In genomic region chr19:8871267-8872186, GRCm38 (mm10) we compare ENCODE assay signal across 8 mouse cellular contexts. TPM values are rescaled to one million over a fixed set of nuclear protein-coding genes. Genes with fewer than 3 reads are reported as not detected.
DNase-seq lines count a peak whose midpoint lies in the region; ATAC-seq and TF ChIP-seq lines count a peak whose summit lies in the region.

Ubxn1 (plus strand) TSS chr19:8871496.

- H3K4me1 ChIP-seq in MEL (ENCODE audit: control insufficient read depth in 1 of 2, insufficient read depth in 2 of 2, low read length in 2 of 2): peaks cover 10 to 21% of the 10 kb centered on the region in 2 experiments; a peak in 3 of 4 replicates
- H3K4me1 ChIP-seq in cerebellum, adult 2 months (ENCODE audit: control insufficient read depth, insufficient read depth, low read length): no peaks in the 10 kb centered on the region; the same call in 1 of the 2 replicates
- no peaks in the 10 kb centered on the region for H3K4me1 ChIP-seq in forebrain, postnatal 0 days (ENCODE audit: insufficient read depth)
- H3K4me1 ChIP-seq in lung, embryonic 15.5 days: peaks cover 13% of the 10 kb centered on the region

- WGBS in cerebellum, adult 2 months: under 1% methylated on average over 59 of the region's 59 CpGs
- WGBS in forebrain, postnatal 0 days: 2% methylated on average over 59 of the region's 59 CpGs
- WGBS in lung, embryonic 15.5 days: 1% methylated on average over 55 of the region's 59 CpGs

- peak within 1 kb of the TSS; percentile 92 for H3K4me2 ChIP-seq in forebrain, postnatal 0 days (ENCODE audit: low read depth)
- H3K4me2 ChIP-seq in lung, embryonic 15.5 days: peak within 1 kb of the TSS; percentile 71

- peak within 1 kb of the TSS; percentile 74 for H3K27ac ChIP-seq in MEL (ENCODE audit: control insufficient read depth, low read depth, low read length)
- peak within 1 kb of the TSS; percentile 54; the same call in 1 of the 2 replicates for H3K27ac ChIP-seq in cerebellum, adult 2 months (ENCODE audit: insufficient read depth, low read length)
- H3K27ac ChIP-seq in forebrain, postnatal 0 days (ENCODE audit: low read depth, low read length): peak within 1 kb of the TSS; percentile 81
- peak within 1 kb of the TSS; percentile 59 for H3K27ac ChIP-seq in lung, embryonic 15.5 days

- H3K79me2 ChIP-seq in MEL (ENCODE audit: control insufficient read depth, insufficient read depth, low read length, poor library complexity): peaks cover 15% of the 10 kb centered on the region

- H3K27me3 ChIP-seq in MEL (ENCODE audit: control insufficient read depth in 1 of 2, insufficient read depth in 2 of 2, low read length in 2 of 2): no peaks in the 10 kb centered on the region
- no peaks in the 10 kb centered on the region for H3K27me3 ChIP-seq in cerebellum, adult 2 months (ENCODE audit: control insufficient read depth, insufficient read depth, low read length)
- H3K27me3 ChIP-seq in forebrain, postnatal 0 days (ENCODE audit: insufficient read depth, low read length): no peaks in the 10 kb centered on the region
- no peaks in the 10 kb centered on the region for H3K27me3 ChIP-seq in lung, embryonic 15.5 days

- H3K9me3 ChIP-seq in MEL (replicated peaks; ENCODE audit: insufficient read depth, low read length): no peaks in the 10 kb centered on the region
- no peaks in the 10 kb centered on the region for H3K9me3 ChIP-seq in forebrain, postnatal 0 days (ENCODE audit: low read length)
- H3K9me3 ChIP-seq in lung, embryonic 15.5 days: no peaks in the 10 kb centered on the region

- TF ChIP-seq EP300 in MEL (IDR thresholded peaks at IDR 0.05; ENCODE audit: low read depth in 1 of 2, low read length in 2 of 2): peak in 1 of 2 experiments; percentile 59; a peak in 2 of 4 replicates

- peak within 1 kb of the TSS; percentile 98 for H3K9ac ChIP-seq in MEL (ENCODE audit: control insufficient read depth, low read depth, low read length, poor library complexity, severe bottlenecking)
- peak within 1 kb of the TSS; percentile 80 for H3K9ac ChIP-seq in forebrain, postnatal 0 days
- H3K9ac ChIP-seq in lung, embryonic 15.5 days: peak within 1 kb of the TSS; percentile 87

- TF ChIP-seq RAD21 in MEL (IDR thresholded peaks at IDR 0.05; ENCODE audit: low read depth, low read length): no peak

- TF ChIP-seq POLR2A in MEL (IDR thresholded peaks at IDR 0.05; ENCODE audit: control insufficient read depth in 1 of 2, insufficient read depth in 1 of 2, low read depth in 1 of 2, low read length in 2 of 2, poor library complexity in 1 of 2): peak; percentile 67 to 89; a peak in 3 of 4 replicates
- peak; percentile 42; the same call in 1 of the 2 replicates for TF ChIP-seq POLR2A in cerebellum, adult 2 months (IDR thresholded peaks at IDR 0.05; ENCODE audit: borderline replicate concordance, insufficient read depth, low read length)

- DNase-seq in MEL (ENCODE audit: low read depth, low spot score): peak; percentile 99
- DNase-seq in cerebellum, adult 2 months: peak; percentile 97 to 98
- peak; percentile 96 for DNase-seq in forebrain, postnatal 0 days
- peak; percentile 97 for DNase-seq in heart, postnatal 4 days
- DNase-seq in layer of hippocampus, adult 8-10 months (ENCODE audit: low spot score in 2 of 2): peak; percentile 98
- peak; percentile 98 for DNase-seq in ovary, adult 18-20 months (ENCODE audit: low spot score)
- DNase-seq in thymus, postnatal 0 days (ENCODE audit: low spot score): peak; percentile 96

- TF ChIP-seq CTCF in MEL (IDR thresholded peaks at IDR 0.05 in 2 of 3, conservative IDR thresholded peaks at IDR 0.05 in 1 of 3; ENCODE audit: control insufficient read depth in 1 of 3, insufficient read depth in 1 of 3, low read depth in 2 of 3, low read length in 3 of 3, poor library complexity in 1 of 3, severe bottlenecking in 1 of 3): no peak
- no peak for TF ChIP-seq CTCF in cerebellum, adult 2 months (IDR thresholded peaks at IDR 0.05; ENCODE audit: borderline replicate concordance, insufficient read depth, low read depth, low read length)
- TF ChIP-seq CTCF in forebrain, postnatal 0 days (IDR thresholded peaks at IDR 0.05; ENCODE audit: low read depth): no peak

- H3K4me3 ChIP-seq in MEL (ENCODE audit: control insufficient read depth in 1 of 2, insufficient read depth in 1 of 2, low read depth in 2 of 2, low read length in 2 of 2): peak within 1 kb of the TSS; percentile 73 to 94
- H3K4me3 ChIP-seq in cerebellum, adult 2 months (replicated peaks; ENCODE audit: insufficient read depth, low read depth, low read length): peak within 1 kb of the TSS; percentile 75
- H3K4me3 ChIP-seq in forebrain, postnatal 0 days (ENCODE audit: low read depth, low read length): peak within 1 kb of the TSS; percentile 74
- H3K4me3 ChIP-seq in lung, embryonic 15.5 days: peak within 1 kb of the TSS; percentile 67

- peak; percentile 99 for ATAC-seq in forebrain, postnatal 0 days
- peak; percentile 97 for ATAC-seq in lung, embryonic 15.5 days (ENCODE audit: borderline replicate concordance, extremely low read depth, low FRiP score, low TSS enrichment)

- peaks cover 8 to 26% of the 10 kb centered on the region in 2 experiments for H3K36me3 ChIP-seq in MEL (ENCODE audit: control insufficient read depth in 1 of 2, insufficient read depth in 2 of 2, low read length in 2 of 2)
- H3K36me3 ChIP-seq in forebrain, postnatal 0 days (ENCODE audit: insufficient read depth): peaks cover 30% of the 10 kb centered on the region
- H3K36me3 ChIP-seq in lung, embryonic 15.5 days: peaks cover 34% of the 10 kb centered on the region

TF ChIP-seq in MEL, 35 proteins besides CTCF, POLR2A, EP300 and RAD21 (continues in another document):
- TF ChIP-seq GATA1 (IDR thresholded peaks at IDR 0.05; ENCODE audit: low read depth, low read length) (no peak), ZMIZ1 (IDR thresholded peaks at IDR 0.05; ENCODE audit: low read depth, low read length) (0 out of 2 replicates have a peak, but pooled peaks have one; percentile 53), USF2 (IDR thresholded peaks at IDR 0.05; ENCODE audit: borderline replicate concordance in 1 of 2, insufficient read depth in 1 of 2, low read depth in 1 of 2, low read length in 2 of 2) (peak; percentile 88 to 96), TCF12 (IDR thresholded peaks at IDR 0.05; ENCODE audit: low read depth, low read length) (peak; percentile 67), BHLHE40 (IDR thresholded peaks at IDR 0.05; ENCODE audit: borderline replicate concordance, low read depth, low read length) (peak; percentile 76; the same call in 1 of the 2 replicates), KAT2A (conservative IDR thresholded peaks at IDR 0.05; ENCODE audit: low read depth, low read length) (peak; percentile 87), UBTF (IDR thresholded peaks at IDR 0.05; ENCODE audit: borderline replicate concordance, insufficient read depth, low read depth, low read length) (no peak), NELFE (IDR thresholded peaks at IDR 0.05; ENCODE audit: low read depth, low read length) (peak; percentile 75), SIN3A (IDR thresholded peaks at IDR 0.05; ENCODE audit: low read length) (peak; percentile 99), MAFK (IDR thresholded peaks at IDR 0.05; ENCODE audit: borderline replicate concordance, low read depth, low read length) (no peak), MAX (IDR thresholded peaks at IDR 0.05; ENCODE audit: low read length) (peak; percentile 99), CHD1 (IDR thresholded peaks at IDR 0.05; ENCODE audit: low read depth, low read length) (no peak), TBP (IDR thresholded peaks at IDR 0.05; ENCODE audit: low read depth, low read length) (peak; percentile 64; the same call in 1 of the 2 replicates), ELF1 (IDR thresholded peaks at IDR 0.05; ENCODE audit: low read depth, low read length) (peak; percentile 98), MAZ (IDR thresholded peaks at IDR 0.05; ENCODE audit: low read depth, low read length) (peak; percentile 99), POLR2AphosphoS5 (IDR thresholded peaks at IDR 0.05; ENCODE audit: borderline replicate concordance, low read depth, low read length) (peak; percentile 27; the same call in 1 of the 2 replicates), CHD2 (IDR thresholded peaks at IDR 0.05; ENCODE audit: low read length) (no peak), JUND (IDR thresholded peaks at IDR 0.05; ENCODE audit: low read depth, low read length) (no peak), RCOR1 (IDR thresholded peaks at IDR 0.05; ENCODE audit: low read depth, low read length) (no peak), ZC3H11A (IDR thresholded peaks at IDR 0.05; ENCODE audit: low read depth, low read length) (no peak), USF1 (IDR thresholded peaks at IDR 0.05; ENCODE audit: low read depth, low read length) (peak; percentile 100), HCFC1 (IDR thresholded peaks at IDR 0.05; ENCODE audit: low read depth, low read length) (peak; percentile 99), TAL1 (IDR thresholded peaks at IDR 0.05; ENCODE audit: low read length) (no peak), MYB (IDR thresholded peaks at IDR 0.05; ENCODE audit: low read depth, low read length) (peak; percentile 38; the same call in 1 of the 2 replicates), E2F4 (IDR thresholded peaks at IDR 0.05; ENCODE audit: borderline replicate concordance, low read depth, low read length) (peak; percentile 39; the same call in 1 of the 2 replicates), NRF1 (IDR thresholded peaks at IDR 0.05; ENCODE audit: insufficient read depth, low read depth, low read length, poor library complexity, severe bottlenecking) (0 out of 2 replicates have a peak, but pooled peaks have one; percentile 37), GABPA (IDR thresholded peaks at IDR 0.05; ENCODE audit: low read depth, low read length) (no peak), ZKSCAN1 (IDR thresholded peaks at IDR 0.05; ENCODE audit: low read depth, low read length) (no peak), ETS1 (IDR thresholded peaks at IDR 0.05; ENCODE audit: low read depth, low read length) (peak; percentile 63; the same call in 1 of the 2 replicates), POLR2AphosphoS2 (IDR thresholded peaks at IDR 0.05; ENCODE audit: low read length) (peak; percentile 65; the same call in 1 of the 2 replicates)

RNA-seq across cellular contexts. Expression of gene Ubxn1, which starts in this region (rescaled TPM):
- total RNA-seq in MEL (2012; rRNA removed): 179 and 187 TPM in 2 replicates
- polyA plus RNA-seq in MEL (2012; ENCODE audit: insufficient read depth in 1 of 2, insufficient read length in 2 of 2, low read depth in 1 of 2, low replicate concordance in 2 of 2, missing spikeins in 1 of 2): 100 to 1,000 TPM in 1 of 2 experiments, not detected in 1; 366 TPM
- 117 and 134 TPM in 2 replicates for polyA plus RNA-seq in cerebellum, adult 2 months (2012; rRNA removed)
- total RNA-seq in forebrain, postnatal 0 days (2014; rRNA removed): 108 and 126 TPM in 2 replicates
- polyA plus RNA-seq in forebrain, postnatal 0 days (2015; fragmentation: Nextera tagmentation; extraction: Ambion mirVana): 168 and 185 TPM in 2 replicates
- total RNA-seq in heart, postnatal 4 days (2021): 100 to 1,000 TPM; 112 to 125 TPM
- total RNA-seq in layer of hippocampus, adult 8-10 months (2022): 100 to 1,000 TPM in 2 of 4 experiments, 10 to 100 TPM in 2; 87.8 to 123 (median 106) TPM
- 153 and 158 TPM in 2 replicates for polyA plus RNA-seq in lung, embryonic 15.5 days (2015; fragmentation: Nextera tagmentation; extraction: Ambion mirVana)
- polyA plus RNA-seq in thymus, postnatal 0 days (2015; fragmentation: Nextera tagmentation; extraction: Ambion mirVana): 171 and 178 TPM in 2 replicates

Comparison
In these comparisons a context has a peak if more than half of its experiments do, and no peak if none do; other contexts are left out.
1. Peak in every context shown above with its lines: DNase-seq, ATAC-seq, H3K4me3 ChIP-seq and H3K27ac ChIP-seq.